Mouse (Mus musculus) adrenal gland, postnatal 4 days (tissue): ENCODE data around the gene App. TPM values are rescaled to one million over a fixed set of nuclear protein-coding genes. Genes with fewer than 3 reads are reported as not detected.

Experiments used
- DNase-seq, 2 experiments: peaks; one replicate each; pipeline ENCODE4 v3.0.0; 2021 to 2022; ENCODE audit warnings: low spot score in 2 of 2, mixed read lengths in 2 of 2
- long read RNA-seq, 2 experiments: library from polyadenylated mRNA; stranded (forward); transcript quantifications; one replicate each; pipeline ENCODE4 v2.0.0; 2021
- total RNA-seq, 2 experiments: library from RNA; stranded (reverse); gene quantifications; 2 replicates each; pipeline ENCODE4 v1.2.3; 2021

The App gene
- total RNA-seq: 100 to 1,000 TPM; 403 to 480 TPM
- long read RNA-seq, experiment 1, full-length matches to known transcripts: 148 of 203 reads
- long read RNA-seq, experiment 1, partial matches to known transcripts: 32 of 203 reads
- long read RNA-seq, experiment 1, other reads (novel, unspliced or antisense): 23 of 203 reads
- long read RNA-seq, experiment 2, full-length matches to known transcripts: 709 of 896 reads
- long read RNA-seq, experiment 2, partial matches to known transcripts: 90 of 896 reads
- long read RNA-seq, experiment 2, other reads (novel, unspliced or antisense): 97 of 896 reads

DNA sequence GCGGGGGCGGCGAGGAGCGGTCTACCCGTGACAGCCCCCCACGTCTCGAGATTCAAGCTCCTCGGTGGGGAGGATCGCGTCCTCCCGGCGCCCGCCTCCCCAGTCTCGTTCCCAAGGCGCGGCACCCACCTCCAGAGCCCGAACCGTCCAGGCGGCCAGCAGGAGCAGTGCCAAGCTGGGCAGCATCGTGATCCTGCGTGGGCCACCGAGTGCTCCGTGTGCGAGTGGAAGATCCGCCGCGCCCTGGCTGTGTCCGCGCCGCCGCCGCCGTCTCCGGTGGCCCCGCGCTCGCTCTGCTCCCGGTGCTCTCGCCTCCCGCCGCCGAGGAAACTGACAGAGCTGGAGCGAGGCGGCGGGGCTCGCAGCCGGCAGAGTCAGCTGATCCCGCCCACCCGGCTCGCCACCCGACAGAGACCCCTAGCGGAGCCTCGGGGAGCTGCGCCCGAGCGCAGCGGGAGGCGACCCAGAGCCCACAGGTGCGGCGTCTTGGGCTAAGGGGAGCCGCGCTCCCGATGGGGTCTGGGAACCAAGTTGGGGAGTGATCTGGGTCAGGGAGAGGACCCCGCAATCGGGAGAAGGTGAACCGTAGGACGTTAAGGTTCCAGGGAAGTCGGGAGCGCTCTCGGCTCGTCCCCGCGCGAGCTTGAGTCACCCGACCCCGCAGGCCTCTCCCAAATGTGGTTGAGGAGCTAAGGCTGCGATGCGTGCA, at the start of gene App:
TSS of gene App (minus strand) at position 394 of the 709 bp plus-strand sequence.
- DNase-seq: peak; percentile 85 to 86

DNA sequence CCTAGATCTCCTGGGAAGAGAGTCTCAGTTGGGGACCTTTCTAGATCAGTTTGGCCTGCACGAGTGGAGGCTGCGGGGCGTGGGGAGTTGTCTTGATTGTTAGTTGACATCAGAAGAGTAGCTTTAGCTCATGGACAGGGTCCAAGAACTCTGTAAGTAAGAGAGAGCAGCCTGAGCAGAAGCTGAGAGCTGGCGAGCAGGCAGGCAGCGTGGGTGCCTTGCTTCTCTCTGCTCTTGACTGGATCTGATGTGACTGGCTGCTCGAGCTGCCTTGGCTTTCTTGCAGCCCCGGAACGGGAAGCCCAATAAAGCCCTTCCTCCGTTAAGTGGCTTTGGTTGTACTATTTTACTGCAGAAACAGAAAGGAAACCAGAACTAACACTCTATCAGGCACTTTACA, 42.3 kb upstream of the App start:
- DNase-seq: no peak

DNA sequence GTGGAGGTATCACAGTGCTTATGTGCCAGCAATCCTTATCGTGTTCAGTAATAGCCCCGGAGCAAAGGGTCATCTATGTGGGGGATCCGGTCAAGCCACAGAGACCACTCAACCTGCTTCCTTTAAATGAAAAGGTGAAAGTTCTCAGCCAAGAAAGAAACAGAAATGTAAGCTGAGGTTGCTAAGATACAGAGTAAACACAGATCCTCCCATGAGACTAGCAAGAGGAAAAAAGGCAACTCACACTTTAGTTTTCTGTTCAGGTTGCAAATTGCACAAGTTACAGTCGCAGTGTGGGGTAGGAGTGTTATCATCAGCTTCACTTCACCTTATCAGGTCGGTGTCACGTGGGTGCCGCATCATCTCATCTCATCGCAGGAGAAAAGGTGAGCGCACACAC, 41.6 kb upstream of the App start:
- no peak for DNase-seq

DNA sequence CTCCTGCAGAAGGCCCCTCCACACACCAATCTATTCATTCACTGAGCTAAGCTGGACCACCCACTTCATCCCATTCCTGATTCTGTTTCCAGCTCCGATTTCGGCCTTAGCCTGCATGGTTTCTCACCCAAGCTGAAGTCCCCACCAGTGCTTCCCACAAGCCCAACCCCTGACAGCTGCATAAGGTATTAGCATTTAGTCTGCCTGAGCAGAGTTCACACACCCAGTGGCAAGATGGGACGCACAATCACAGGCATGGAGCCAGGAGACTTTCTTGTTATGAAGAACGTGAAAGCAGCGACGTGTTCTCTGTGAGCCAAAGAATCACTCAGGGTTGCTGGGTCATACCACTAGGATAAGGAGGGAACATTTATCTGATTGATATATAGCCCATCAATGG, 22.1 kb upstream of the App start:
- DNase-seq: no peak

DNA sequence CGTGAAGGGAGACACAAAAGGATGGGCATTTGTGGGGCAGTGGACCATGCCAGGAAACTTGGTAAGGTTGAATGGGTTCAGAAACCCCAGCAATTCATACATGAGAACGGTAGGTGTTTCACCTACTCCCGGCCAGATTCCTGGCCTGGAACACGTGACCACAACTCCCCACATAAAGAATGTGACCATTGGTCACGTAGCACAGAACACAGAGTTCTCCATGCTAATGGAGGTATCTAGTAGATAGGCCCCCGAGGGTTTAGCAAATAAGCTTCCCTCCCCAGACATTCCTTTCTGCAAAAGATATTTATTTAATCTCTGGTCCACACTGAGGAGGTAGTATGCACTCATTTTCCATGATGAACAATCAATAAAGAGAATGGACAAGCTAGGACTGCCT, 21.6 kb upstream of the App start:
- no peak for DNase-seq

DNA sequence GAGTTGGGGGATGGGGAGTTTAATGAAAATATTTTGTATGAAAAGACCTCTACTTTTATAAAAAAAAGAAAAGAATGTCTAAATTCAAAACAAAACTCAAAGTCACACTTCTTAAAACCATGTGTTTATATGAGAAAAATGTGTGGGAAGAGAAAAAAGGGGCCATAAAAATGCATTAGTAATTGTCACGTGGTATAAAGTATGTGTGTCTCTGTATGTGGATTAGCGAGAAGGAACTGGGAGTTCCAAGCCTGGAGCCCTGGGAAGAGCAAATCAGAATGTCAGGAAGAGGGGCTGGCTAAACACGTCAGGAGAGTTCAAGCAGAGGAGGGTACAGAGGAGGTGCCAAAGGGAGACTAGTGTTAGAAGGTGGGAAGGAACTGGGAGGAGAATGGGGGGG, 7.9 kb upstream of the App start:
- no peak for DNase-seq

DNA sequence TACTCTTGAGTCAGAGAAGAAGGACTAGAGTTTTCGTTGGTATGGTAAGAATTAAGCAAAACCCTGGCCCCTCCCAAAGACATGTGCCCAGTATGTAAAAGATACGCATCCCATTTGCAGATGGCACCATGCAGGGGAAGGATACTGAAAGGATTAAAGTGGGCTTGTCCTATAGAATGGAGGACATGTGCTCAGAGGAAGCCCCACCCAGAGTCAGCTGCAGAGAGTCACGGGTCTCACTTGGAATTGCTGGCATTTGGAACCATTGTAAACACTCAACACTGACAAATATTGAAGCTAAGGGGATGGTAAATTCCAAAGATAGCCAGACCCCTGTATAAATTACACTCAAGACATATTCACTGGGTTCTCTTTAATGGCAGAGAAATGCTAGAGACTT, 7.1 kb upstream of the App start:
- DNase-seq: no peak

DNA sequence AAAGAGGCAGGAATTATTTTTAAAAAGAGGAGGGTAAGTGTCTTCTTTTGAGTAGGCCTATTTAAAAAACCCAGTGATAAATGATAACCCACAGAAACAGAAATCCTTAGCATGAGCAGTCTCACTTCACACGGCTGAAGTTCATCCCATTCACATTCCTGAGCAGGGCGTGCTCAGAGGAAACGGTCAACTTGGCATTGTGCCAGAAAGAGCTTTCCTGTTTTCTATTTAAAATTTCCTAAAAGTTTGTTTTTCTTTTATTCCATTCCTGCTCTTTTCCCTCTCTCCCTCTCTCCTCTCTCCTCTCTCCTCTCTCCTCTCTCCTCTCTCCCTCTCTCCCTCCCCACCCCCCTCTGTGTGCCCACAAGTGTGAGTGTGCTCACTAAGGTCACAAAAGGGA, 3.1 kb upstream of the App start:
- no peak for DNase-seq

DNA sequence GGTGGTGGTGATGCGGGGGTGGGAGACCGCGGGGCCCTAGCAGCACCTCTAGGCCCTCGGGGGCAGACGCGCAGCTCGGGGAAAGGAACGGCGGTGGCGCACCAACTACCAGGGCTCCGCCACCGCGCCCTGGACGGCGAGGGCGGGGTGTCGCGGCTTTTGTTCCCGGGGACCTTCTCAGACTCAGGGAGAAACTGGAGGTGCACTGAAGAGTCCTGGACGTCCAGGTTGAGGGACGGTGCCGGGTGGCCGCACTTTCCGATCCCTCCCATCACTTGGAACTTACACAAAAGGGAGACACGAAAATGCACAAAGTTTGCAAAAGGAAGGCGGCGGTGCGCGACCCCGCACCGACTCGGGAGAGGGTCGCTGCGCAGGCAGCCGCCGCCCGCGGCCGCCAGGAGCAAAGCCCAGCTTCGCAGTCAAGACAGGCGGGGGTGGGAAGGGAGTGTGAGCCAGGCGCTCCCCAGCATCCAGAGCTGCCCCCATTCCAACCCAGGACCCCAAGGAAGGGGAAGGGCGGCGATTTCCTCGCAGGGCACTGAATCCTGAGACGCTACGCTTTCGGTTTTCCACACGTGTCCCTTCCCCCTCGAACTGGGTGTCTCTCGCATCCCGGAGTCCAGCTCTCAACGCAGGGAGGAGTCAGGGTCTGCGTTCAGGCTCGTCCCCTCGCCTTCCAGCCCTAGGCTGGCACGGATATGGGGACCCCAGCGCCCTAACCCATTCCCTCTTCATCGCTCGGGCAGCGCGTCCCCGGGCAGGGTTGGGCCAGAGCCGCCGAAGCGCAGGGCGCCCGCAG, 794 bp downstream of the App start:
- DNase-seq: peak; percentile 40 to 50

DNA sequence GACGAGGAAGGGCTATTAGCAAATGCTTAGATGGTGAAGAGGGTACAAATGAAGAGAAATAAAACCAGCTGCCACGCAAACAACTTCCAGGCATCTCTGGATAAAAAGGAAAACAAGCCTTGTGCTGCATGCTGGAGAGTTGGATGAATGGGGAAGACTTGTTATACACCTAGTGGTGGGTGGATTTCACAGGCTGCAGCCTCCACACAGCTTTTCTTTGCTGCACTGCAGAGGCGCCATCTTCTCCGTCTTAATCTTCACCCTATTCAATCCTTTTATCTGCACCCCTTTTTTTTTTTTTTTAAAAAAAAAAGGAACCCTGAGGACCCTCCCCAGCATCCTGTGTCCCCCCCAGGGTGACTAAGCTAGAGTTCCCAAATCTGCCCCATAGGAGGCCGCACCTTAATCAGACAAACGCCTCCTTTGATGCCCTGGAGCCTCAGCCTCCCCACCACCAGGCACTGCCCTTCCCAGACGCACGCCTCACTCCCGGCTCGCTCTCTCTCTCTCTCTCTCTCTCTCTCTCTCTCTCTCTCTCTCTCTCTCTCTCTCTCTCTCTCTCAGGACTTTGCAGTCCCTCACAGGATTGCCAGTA, 1.5 kb downstream of the App start:
- no peak for DNase-seq

DNA sequence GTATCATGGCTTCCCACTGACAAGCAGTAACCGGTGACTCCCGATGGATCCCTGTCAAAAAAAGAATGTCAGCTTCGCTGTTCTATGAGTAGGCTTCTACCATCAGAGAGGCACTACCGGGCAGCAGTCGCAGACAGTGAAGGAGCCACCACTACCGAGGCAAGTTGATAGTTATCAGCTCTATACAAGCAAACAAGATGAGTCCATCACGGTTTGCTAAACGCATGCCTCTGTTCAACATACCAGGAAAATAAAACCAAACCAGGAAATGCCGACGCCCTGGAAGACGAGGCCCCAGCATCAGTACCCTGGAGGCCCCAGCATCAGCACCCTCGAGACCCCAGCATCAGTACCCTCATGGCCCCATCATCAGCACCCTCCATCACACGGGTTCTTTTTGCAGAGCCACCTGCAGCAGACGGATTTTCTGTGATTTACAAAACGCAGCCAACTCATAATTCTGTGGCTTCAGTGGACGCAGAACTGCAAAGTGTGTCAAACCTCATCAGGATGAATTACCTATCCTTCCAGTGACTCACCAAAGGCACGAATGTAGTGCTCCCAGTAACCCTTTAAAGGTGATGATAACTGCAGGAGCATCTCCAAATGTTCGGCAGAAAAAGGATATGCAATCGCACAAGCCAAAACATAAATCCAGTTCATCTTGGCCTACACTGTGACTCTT, 2.6 kb downstream of the App start:
- no peak for DNase-seq

DNA sequence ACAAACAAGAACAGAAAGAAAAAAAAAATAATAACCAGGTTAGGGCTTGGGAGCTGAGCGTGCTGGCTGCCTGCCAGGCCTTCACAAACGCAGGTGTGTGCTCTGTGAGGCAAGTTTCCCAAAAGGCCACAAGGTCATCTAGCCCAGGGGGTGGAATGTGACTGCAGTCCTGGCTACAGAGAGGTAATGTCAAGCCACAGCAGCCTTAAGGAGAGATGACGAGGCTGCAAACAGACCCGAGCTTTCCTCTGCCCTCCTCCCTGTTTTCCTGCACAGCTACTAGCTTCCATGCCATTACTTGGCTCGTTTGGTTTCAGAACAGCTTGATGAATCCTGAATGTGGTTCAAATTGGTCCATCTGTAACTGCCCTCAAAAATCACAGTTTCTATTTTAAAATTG, 4.7 kb downstream of the App start:
- no peak for DNase-seq

DNA sequence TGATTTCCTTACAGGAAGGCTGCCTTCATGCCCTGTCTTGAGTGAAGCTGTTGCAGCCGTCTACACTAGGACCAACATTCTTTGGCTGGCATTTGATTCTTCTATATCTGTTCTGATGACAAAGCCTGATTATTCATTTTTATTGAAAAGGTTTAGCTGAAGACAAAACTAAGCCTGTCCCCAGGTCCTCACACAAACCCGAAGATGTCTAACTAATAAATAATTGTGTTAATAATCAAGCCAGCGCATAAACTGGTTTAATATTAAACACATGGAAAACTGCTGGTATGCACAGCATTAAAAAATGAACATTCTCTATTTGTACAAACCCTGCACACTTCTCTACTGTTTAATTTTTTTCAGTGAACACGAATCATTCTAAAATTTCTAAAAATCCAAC, 7.4 kb downstream of the App start:
- no peak for DNase-seq

DNA sequence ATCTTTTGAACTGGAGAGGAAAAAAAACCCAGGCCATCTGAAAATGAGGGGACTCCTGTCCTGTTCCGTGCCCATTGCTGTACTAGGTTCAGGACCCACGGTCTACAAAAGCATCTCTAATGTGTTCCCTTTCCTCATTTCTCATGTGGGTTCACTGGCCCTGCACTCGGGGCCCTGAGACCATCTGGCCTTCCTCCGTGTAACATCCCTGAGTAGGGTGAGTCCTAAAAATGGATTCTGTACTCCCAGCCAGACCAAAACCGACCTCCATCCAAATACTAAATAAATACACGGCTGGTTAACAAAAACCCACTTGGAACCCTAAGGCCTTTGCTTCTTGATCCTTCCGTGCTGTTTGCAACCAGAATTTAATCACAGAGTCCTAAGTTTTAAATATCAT, 7.9 kb downstream of the App start:
- DNase-seq: no peak

DNA sequence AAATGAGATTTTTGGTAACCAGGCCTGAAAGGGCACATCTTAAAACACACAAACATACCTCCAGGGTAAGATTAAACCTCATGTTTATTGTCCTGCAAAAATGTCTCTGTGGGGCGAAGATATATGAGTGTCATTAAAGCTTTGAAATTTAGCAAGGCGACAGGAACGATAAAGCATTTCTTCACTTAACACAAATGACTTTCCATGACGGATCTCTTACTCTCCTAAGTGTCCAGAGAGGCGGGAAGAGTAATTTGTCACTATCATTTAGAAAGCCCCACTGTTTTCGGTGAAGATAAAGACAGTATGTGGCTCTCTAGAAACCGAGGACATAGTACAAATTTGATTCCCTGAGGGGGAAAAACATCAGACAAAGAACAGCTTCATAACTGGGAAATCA, 8.4 kb downstream of the App start:
- DNase-seq: no peak

DNA sequence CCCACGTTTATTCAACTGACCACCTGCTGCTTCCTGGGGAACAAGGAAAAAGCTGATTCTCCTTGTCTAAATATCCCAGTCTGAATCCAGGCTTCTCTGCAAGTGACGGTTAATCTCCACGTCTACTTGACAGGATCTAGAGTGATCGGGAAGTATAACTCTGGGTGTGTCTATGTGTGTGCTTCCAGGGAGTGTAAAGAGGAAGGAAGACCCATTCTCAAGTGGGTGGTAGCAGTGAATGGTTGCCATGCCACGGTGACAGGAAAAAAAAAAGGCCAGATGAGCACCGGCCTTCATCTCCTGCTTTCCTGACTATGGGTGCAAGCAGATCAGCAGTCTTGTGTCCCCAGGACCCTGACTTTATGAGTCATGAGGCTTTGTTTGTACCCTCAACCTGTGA, 10.8 kb downstream of the App start:
- no peak for DNase-seq

DNA sequence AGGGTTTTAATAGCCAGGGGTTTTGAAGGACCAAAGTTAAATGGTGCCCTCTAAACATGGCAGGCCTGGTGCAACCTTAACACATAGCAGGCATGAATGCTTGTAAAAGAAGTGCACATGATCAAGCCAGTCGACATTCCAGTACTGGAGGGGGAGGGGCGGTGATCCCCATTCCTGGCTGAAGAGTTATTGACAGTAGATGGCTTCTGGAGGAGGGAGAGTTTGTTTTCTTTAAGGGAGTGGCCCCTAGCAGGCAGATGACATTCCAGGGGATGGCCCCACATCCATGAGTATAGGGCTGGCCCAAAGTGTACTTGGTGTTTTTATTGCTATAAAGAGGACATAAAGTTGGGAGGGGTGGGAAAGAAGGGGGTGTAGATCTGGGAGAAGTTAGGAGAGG, 13.4 kb downstream of the App start:
- no peak for DNase-seq

DNA sequence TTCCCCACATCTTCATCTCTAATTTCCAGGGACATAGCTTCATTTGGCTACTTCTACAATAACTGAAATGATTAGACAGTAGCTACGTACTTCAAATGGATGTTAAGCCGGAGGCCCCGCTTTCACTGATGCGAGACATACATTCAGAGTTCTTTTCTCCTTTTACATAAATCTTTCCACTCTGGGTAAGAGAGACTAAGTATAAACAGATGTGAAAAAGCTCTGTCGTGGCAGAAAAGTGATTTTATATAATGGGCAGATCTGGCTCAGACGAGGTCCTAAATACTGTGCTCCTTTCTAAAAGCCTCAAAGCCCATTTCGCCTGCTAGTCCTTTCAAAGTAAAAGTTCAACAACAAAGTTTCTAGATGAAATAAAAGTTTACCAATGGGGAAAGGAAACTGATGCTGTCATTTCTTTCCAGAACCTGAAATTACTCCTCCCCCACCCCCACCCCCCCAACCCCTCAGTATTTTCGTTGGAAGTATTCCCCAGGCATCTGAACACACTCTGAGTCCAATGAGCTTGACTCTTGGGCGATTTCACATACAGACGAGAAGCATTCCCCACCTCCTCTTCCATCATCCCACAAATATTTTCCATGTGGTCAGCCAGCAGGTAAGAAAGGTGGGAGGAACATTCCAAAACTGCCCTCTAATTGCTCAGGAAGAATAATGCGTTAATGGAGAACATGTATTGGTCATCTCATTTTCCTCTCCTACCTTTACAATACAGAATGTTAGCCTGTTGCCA, 15.6 kb downstream of the App start:
- no peak for DNase-seq

DNA sequence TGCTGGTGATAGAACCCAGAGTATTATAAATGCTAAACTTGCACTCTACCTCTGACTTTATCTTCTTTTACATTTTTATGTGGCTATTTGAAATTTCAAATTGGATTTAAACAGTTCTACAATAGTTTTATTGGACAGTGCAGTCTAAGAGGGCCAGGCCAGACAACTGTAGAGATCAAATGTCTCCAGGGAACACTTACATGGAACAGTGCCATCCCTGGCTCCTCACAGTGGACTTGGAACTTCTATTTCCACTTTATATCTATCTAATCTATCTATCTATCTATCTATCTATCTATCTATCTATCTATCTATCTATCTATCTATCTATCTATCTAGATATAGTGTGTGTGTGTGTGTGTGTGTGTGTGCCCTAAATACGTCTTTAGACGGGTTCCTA, 16.4 kb downstream of the App start:
- no peak for DNase-seq

DNA sequence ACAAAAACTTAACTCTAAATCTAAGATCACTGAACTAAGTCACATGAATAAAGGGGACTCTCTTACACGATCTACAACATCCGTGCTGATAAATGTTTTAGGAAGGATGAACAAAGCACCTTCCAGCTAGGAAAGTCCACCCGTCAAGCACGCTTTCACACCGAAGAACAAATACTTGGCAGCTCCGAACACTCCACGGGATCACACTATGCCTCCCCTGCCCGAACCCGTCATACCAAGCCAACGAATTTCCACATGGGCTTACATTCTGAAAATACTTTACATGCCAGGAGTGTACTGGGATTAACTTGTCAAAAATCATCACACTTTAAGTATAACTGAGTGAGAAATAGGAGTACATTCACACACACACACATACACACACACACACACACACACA, 17.7 kb downstream of the App start:
- DNase-seq: no peak

DNA sequence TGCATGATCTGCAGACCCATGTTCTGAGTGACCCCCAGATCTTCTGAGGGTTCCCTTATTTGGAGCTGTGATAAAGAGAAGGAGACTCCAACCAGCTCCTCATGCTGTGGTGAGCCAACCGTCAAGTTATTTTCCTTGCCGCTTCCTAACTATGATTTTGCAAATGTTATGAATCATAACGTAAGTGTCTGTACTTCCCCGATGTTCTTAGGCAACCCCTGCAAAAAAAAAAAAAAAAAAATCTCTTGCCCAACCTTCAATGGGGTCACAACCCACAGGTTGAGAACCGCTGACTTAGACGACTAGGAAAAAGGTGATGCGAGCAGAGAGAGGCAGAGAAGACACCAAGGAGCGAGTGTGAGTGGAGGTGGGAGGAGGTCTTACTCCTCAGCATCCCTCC, 21.1 kb downstream of the App start:
- no peak for DNase-seq
